Mouse (Mus musculus): ENCODE results near the gene Srek1. TPM values are rescaled to one million over a fixed set of nuclear protein-coding genes. Genes with fewer than 3 reads are reported as not detected.

The Srek1 gene
- total and polyA plus RNA-seq, 3 experiments: 31.0 to 68.5 TPM; not detected in 1

Other genes with a start within 250 kb of the Srek1 start
- 15.2 and 20.8 TPM in 2 replicates for gene Erbin, start 145.9 kb upstream of the Srek1 start, total RNA-seq (2012; rRNA removed)
- gene Erbin, start 145.9 kb upstream of the Srek1 start, polyA plus RNA-seq (2012; ENCODE audit: insufficient read depth in 1 of 2, insufficient read length in 2 of 2, low read depth in 1 of 2, low replicate concordance in 2 of 2, missing spikeins in 1 of 2): 10 to 100 TPM in 1 of 2 experiments, not detected in 1; 18.6 TPM

All from MEL (cell line).